Mouse (Mus musculus) heart, embryonic 14.5 days (tissue): Measurements from ENCODE around the gene Fbxl5. TPM values are rescaled to one million over a fixed set of nuclear protein-coding genes. Genes with fewer than 3 reads are reported as not detected.

Experiments used
- ATAC-seq: fragments of 200-750 bp; cut with Nextera tagmentation; 2 replicates; pipeline ENCODE4 v1.8.0; 2017; ENCODE audit warnings: low read depth, moderate TSS enrichment; ENCODE audit not compliant: insufficient number of reproducible peaks, insufficient read depth, low FRiP score
- H3K27ac ChIP-seq, 2 experiments: fragments of 200-500 bp in 1 of 2; fragments of 300-500 bp in 1 of 2; sonication (generic) in 1 of 2; replicated peaks in 1 of 2; 2 replicates each; pipeline ENCODE4 v1.5.1; 2012 to 2014; ENCODE audit warnings: low read depth in 2 of 2, low read length in 2 of 2, control low read depth in 1 of 2, mild to moderate bottlenecking in 1 of 2, mixed read lengths in 1 of 2; ENCODE audit not compliant: control insufficient read depth in 1 of 2, insufficient read depth in 1 of 2
- H3K27me3 ChIP-seq: fragments of 300-500 bp; sonication (generic); 2 replicates; pipeline ENCODE4 v1.6.1; 2014; ENCODE audit warnings: mild to moderate bottlenecking, low read length, control low read depth; ENCODE audit not compliant: control insufficient read depth, insufficient read depth
- H3K36me3 ChIP-seq: fragments of 300-500 bp; sonication (generic); 2 replicates; pipeline ENCODE4 v1.6.1; 2014; ENCODE audit warnings: mild to moderate bottlenecking, control low read depth, low read length, mixed read lengths; ENCODE audit not compliant: control insufficient read depth, insufficient read depth
- H3K4me1 ChIP-seq, 2 experiments: fragments of 200-500 bp in 1 of 2; fragments of 300-500 bp in 1 of 2; sonication (generic) in 1 of 2; 2 replicates each; pipeline ENCODE4 v1.6.1; 2012 to 2014; ENCODE audit warnings: low read length in 2 of 2, control low read depth in 1 of 2, mixed read lengths in 1 of 2; ENCODE audit not compliant: control insufficient read depth in 2 of 2, insufficient read depth in 2 of 2
- H3K4me2 ChIP-seq: fragments of 300-500 bp; sonication (generic); 2 replicates; pipeline ENCODE4 v1.6.1; 2014; ENCODE audit warnings: mild to moderate bottlenecking, low read length
- H3K4me3 ChIP-seq, 2 experiments: fragments of 200-500 bp in 1 of 2; fragments of 300-500 bp in 1 of 2; sonication (generic) in 1 of 2; 2 replicates each; pipeline ENCODE4 v1.5.1; 2012 to 2014; ENCODE audit warnings: low read length in 2 of 2, mild to moderate bottlenecking in 2 of 2, control low read depth in 1 of 2, low read depth in 1 of 2, moderate library complexity in 1 of 2; ENCODE audit not compliant: control insufficient read depth in 1 of 2, insufficient read depth in 1 of 2
- H3K9ac ChIP-seq: fragments of 300-500 bp; sonication (generic); 2 replicates; pipeline ENCODE4 v1.6.1; 2014; ENCODE audit warnings: mild to moderate bottlenecking, low read length
- H3K9me3 ChIP-seq: fragments of 300-500 bp; sonication (generic); 2 replicates; pipeline ENCODE4 v1.6.1; 2016; ENCODE audit warnings: low read length, control low read depth; ENCODE audit not compliant: control insufficient read depth
- WGBS: fragments of 180-500 bp; shearing (Covaris S2); extraction: QIAGEN DNeasy Blood & Tissue Kit; methylation state at CpG from one replicate; pipeline ENCODE4 v1.1.7; 2014; 5-methylcytosine and 5-hydroxymethylcytosine counted together
- polyA plus RNA-seq: library from polyadenylated mRNA; unstranded; fragments of >200 nt; fragmentation: Nextera tagmentation; extraction: Ambion mirVana; gene quantifications from 2 replicates; pipeline ENCODE4 v1.2.1, GENCODE M21; 2014

The Fbxl5 gene
- polyA plus RNA-seq, 1 experiment from 2014 or later: 54.1 TPM

DNA sequence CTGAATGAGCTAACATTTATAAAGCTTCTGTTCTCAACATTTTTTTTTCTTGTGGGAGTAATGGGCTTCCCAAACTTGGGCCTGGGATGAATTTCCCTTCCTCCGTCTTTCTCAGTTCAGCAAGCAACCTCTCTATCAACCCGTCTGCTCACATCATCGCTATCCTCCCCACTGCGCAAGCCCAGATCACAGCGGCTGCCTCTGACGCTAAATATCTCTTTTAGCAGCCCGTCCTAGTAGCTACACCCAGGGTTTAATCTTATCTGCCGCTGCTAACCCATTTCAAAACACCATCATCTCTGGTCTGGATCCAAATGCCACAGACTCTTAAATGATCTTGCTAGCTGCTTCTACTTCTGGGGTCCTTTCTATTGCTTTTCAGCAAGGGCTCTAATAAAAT lies 38.2 kb upstream of the Fbxl5 start:
- H3K9me3 ChIP-seq: no peaks in the 10 kb centered on the region; the same call in 1 of the 2 replicates
- ATAC-seq: no peak
- H3K9ac ChIP-seq: no peak overlapping the region
- H3K4me1 ChIP-seq: peaks cover 5 to 10% of the 10 kb centered on the region in 2 experiments; a peak in 3 of 4 replicates
- H3K36me3 ChIP-seq: no peaks in the 10 kb centered on the region
- H3K27ac ChIP-seq: no peak overlapping the region
- 26% methylated on average over 8 of the region's 8 CpGs for WGBS
- H3K4me2 ChIP-seq: peak overlapping the region; percentile 32
- H3K4me3 ChIP-seq: no peak overlapping the region
- no peaks in the 10 kb centered on the region for H3K27me3 ChIP-seq

DNA sequence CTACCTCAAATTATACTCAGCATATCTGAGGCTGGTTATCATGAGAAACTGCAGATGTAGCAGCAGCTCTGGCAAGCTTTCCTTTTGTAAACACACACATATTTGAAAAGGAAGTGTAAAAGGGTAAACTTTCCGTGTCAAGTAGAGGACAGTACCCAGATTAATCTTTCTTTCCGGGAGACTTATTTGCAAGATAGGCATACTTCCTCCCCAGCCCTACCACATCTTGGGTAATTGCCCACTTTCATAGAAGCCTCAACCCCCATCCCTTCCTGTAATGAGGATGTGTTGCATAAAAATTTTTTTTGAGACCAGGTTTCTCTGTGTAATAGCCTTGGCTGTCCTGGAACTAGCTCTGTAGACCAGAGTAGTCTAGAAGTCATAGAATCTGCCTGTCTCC lies 34.3 kb upstream of the Fbxl5 start:
- no peaks in the 10 kb centered on the region; the same call in 1 of the 2 replicates for H3K9me3 ChIP-seq
- ATAC-seq: peak; percentile 69
- H3K36me3 ChIP-seq: no peaks in the 10 kb centered on the region
- H3K27ac ChIP-seq: 0 out of 4 replicates have a peak overlapping the region, but pooled peaks of 1 of the 2 experiments have one; percentile 27
- no peak overlapping the region for H3K4me3 ChIP-seq
- no peak overlapping the region for H3K9ac ChIP-seq
- H3K4me1 ChIP-seq: peaks cover 5 to 10% of the 10 kb centered on the region in 2 experiments; a peak in 3 of 4 replicates
- H3K27me3 ChIP-seq: no peaks in the 10 kb centered on the region
- H3K4me2 ChIP-seq: no peak overlapping the region
- WGBS: 55% methylated on average over 2 of the region's 2 CpGs

DNA sequence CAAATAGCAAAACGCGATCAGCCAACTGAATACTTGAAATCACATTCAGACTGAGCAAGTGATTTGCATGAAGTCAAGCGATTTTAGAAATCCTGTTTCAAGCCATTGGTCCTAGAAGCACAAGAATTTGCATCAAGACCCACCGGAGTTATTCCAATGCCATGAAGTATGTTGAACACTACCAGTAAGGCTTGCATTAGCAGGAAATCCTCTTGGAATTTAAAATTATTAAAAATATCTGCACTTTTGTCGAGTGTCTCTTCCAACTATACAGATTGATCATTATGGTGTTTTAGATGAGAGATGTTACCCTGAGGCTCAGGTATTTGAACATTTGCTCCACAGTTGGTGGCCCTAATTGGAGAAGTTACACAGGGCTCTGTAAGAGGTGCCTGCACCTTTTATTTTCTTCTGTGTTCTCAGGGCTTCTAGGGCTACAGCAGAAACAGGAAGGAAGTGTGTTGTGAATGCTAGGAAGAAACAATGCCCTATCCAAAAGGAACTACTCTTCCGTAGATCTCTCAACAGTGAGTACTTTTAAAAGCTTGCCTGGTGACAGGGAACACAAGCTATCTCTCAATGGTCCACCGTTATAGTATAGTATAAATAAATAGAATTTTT lies 32.5 kb upstream of the Fbxl5 start:
- no peaks in the 10 kb centered on the region; the same call in 1 of the 2 replicates for H3K9me3 ChIP-seq
- ATAC-seq: no peak
- H3K4me3 ChIP-seq: no peak overlapping the region
- 67% methylated on average over 7 of the region's 7 CpGs for WGBS
- no peaks in the 10 kb centered on the region for H3K36me3 ChIP-seq
- no peak overlapping the region; a peak in 2 of 4 replicates for H3K27ac ChIP-seq
- H3K9ac ChIP-seq: no peak overlapping the region
- H3K27me3 ChIP-seq: no peaks in the 10 kb centered on the region
- H3K4me1 ChIP-seq: 0 out of 4 replicates have a peak, but pooled peaks cover 0 to 2% of the 10 kb centered on the region in 2 experiments
- H3K4me2 ChIP-seq: no peak overlapping the region

DNA sequence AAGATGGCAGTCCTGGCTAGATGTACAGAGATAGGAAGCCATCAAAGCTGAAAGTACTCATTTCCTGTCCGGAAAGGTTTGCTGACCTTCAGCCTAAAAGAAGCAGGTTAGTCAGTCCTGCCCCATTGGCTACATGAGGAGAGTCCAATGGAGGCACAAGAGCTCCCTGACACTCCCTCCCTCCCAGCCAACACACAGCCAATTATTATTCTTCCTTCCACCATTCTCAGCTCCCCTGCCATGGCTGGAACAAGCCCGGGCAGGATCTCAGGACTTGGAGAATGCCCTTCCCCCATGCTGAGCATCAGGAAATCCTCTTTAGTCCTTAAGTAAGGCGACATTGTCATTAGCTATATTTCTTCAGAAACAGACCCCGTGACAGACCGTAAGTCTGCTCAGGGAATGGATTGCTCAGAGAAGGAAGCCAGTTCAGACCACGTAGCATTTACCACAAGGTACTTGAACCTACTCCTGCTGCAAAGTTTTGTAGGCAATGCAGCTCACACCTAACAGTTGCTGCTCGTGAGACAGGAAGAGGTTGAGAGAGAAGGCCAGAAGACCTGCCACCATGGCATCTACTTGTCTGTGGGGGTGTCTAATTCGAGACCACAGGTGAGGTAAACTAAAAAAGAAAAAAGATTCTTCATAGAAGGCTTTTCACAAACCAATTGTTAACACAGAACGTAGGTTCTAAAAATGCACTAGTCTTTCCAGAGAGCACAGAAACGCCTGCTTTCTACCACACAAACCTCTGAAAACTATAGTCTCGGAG lies 31.8 kb upstream of the Fbxl5 start:
- H3K27ac ChIP-seq: peak overlapping the region in 1 of 2 experiments; percentile 11; a peak in 2 of 4 replicates
- H3K36me3 ChIP-seq: no peaks in the 10 kb centered on the region
- no peak overlapping the region for H3K4me2 ChIP-seq
- no peak overlapping the region for H3K9ac ChIP-seq
- 0 out of 4 replicates have a peak, but pooled peaks cover 0 to 2% of the 10 kb centered on the region in 2 experiments for H3K4me1 ChIP-seq
- no peak overlapping the region for H3K4me3 ChIP-seq
- WGBS: 71% methylated on average over 11 of the region's 11 CpGs
- H3K27me3 ChIP-seq: no peaks in the 10 kb centered on the region
- ATAC-seq: no peak
- H3K9me3 ChIP-seq: no peaks in the 10 kb centered on the region; the same call in 1 of the 2 replicates

DNA sequence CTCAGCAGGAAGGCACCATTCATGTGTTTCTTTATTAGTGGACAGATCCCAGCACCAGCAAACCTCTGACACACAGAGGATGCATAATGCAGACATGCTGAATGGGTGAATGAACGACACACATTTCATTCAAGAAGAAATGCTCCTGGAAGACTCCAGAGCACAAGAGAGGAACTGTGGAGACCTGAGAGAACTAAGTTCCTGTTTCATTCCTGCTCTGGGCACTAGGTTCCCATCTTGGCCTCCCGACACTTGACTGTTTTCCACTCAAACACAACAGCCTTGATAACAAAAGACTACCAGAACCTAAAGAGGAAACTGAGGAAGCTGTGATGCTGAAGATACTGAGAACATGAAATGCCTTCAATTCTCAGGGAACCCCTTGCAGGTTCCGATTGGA lies 26.8 kb upstream of the Fbxl5 start:
- Histone ChIP-seq H3K4me1 (no peaks in the 10 kb centered on the region), H3K27ac (no peak overlapping the region), H3K4me3 (no peak overlapping the region), H3K9ac (no peak overlapping the region), H3K27me3 (no peaks in the 10 kb centered on the region), H3K36me3 (no peaks in the 10 kb centered on the region), H3K9me3 (0 out of 2 replicates have a peak, but pooled peaks cover 4% of the 10 kb centered on the region), H3K4me2 (no peak overlapping the region)
- no peak for ATAC-seq
- WGBS: 79% methylated on average over 3 of the region's 3 CpGs

DNA sequence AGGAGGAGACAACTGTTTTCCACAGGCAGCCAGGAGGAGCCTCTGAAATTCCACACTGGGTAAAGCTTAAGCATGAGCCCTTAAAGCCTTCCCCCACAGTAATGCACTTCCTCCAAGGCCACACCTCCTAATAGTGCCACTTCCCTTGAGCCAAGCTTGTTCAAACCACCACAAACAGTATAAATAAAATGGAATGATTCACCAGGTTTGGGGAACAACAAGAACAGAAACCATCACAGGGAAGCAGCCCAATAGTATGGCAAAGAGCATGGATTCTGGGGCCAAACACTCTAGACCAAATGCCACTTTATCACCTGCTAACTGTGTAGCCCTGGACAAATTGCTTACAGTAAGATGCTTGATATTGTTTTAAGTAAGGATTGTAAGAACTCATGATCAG lies 26.1 kb upstream of the Fbxl5 start:
- no peak for ATAC-seq
- H3K4me3 ChIP-seq: no peak overlapping the region

DNA sequence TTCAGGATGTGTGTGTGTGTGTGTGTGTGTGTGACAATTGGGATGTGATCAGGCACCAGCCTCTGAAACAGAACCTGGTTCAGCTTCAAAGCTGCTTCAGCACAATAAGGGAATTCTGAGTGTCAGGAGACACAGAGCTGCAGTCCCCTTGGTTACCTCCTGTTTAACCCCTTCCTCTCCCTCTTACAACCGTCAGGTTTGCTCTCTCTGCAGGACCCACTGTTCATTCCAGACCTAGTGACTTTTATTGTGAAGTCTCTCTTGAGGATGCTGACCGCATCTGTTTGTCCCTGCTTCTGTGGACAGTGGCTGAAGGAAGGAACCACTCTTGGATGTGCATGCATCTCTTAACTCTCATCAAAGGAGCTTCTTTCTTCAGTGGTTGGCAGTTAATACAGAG lies 24.8 kb upstream of the Fbxl5 start:
- no peaks in the 10 kb centered on the region; a peak in 1 of 4 replicates for H3K4me1 ChIP-seq
- no peaks in the 10 kb centered on the region for H3K27me3 ChIP-seq
- ATAC-seq: no peak
- no peak overlapping the region for H3K27ac ChIP-seq
- no peaks in the 10 kb centered on the region for H3K36me3 ChIP-seq
- H3K4me3 ChIP-seq: no peak overlapping the region
- H3K4me2 ChIP-seq: no peak overlapping the region
- H3K9ac ChIP-seq: no peak overlapping the region
- H3K9me3 ChIP-seq: 0 out of 2 replicates have a peak, but pooled peaks cover 4% of the 10 kb centered on the region
- WGBS: 35% methylated on average over 2 of the region's 2 CpGs

More for the DNA sequence above, 26.1 kb upstream of the Fbxl5 start:
- no peaks in the 10 kb centered on the region; a peak in 1 of 4 replicates for H3K4me1 ChIP-seq
- no peaks in the 10 kb centered on the region for H3K36me3 ChIP-seq
- no peaks in the 10 kb centered on the region for H3K27me3 ChIP-seq
- 0 out of 2 replicates have a peak, but pooled peaks cover 4% of the 10 kb centered on the region for H3K9me3 ChIP-seq
- no peak overlapping the region for H3K27ac ChIP-seq
- H3K4me2 ChIP-seq: no peak overlapping the region
- H3K9ac ChIP-seq: no peak overlapping the region
